Mouse (Mus musculus) kidney, postnatal 0 days (tissue): ENCODE results near the gene Alpl. TPM values are rescaled to one million over a fixed set of nuclear protein-coding genes. Genes with fewer than 3 reads are reported as not detected.

ENCODE experiments used
- ATAC-seq: fragments of 200-750 bp; cut with Nextera tagmentation; replicated peaks from 2 replicates; pipeline ENCODE4 v1.8.0; 2017; ENCODE audit warnings: low read depth, moderate number of reproducible peaks, moderate TSS enrichment, moderate library complexity; ENCODE audit not compliant: low FRiP score
- DNase-seq: peaks from one replicate; pipeline ENCODE4 v3.0.0-alpha.2; 2016; ENCODE audit warnings: low spot score
- H3K27ac ChIP-seq: fragments of 300-500 bp; sonication (generic); 2 replicates; pipeline ENCODE4 v1.5.1; 2014; ENCODE audit warnings: mild to moderate bottlenecking
- H3K27me3 ChIP-seq: fragments of 300-500 bp; sonication (generic); 2 replicates; pipeline ENCODE4 v1.6.1; 2014; ENCODE audit warnings: low read length, mixed read lengths; ENCODE audit not compliant: insufficient read depth
- H3K36me3 ChIP-seq: fragments of 300-500 bp; sonication (generic); 2 replicates; pipeline ENCODE4 v1.6.1; 2014; ENCODE audit warnings: low read length, mixed read lengths; ENCODE audit not compliant: insufficient read depth
- H3K4me1 ChIP-seq: fragments of 300-500 bp; sonication (generic); replicated peaks from 2 replicates; pipeline ENCODE4 v1.6.1; 2014; ENCODE audit warnings: antibody characterized with exemption, low read length, mixed read lengths; ENCODE audit not compliant: insufficient read depth
- H3K4me2 ChIP-seq: fragments of 300-500 bp; sonication (generic); 2 replicates; pipeline ENCODE4 v1.6.1; 2014; ENCODE audit warnings: mild to moderate bottlenecking, low read length, moderate library complexity, mixed read lengths
- H3K4me3 ChIP-seq: fragments of 300-500 bp; sonication (generic); replicated peaks from 2 replicates; pipeline ENCODE4 v1.5.1; 2014; ENCODE audit warnings: low read depth, low read length
- H3K9ac ChIP-seq: fragments of 300-500 bp; sonication (generic); 2 replicates; pipeline ENCODE4 v1.6.1; 2014; ENCODE audit warnings: low read depth, low read length
- H3K9me3 ChIP-seq: fragments of 300-500 bp; sonication (generic); replicated peaks from 2 replicates; pipeline ENCODE4 v1.6.1; 2016; ENCODE audit warnings: low read length, inconsistent platforms, mixed read lengths
- CTCF ChIP-seq: IDR thresholded peaks from 2 replicates; pipeline ENCODE4 v1.5.1; 2016; ENCODE audit warnings: antibody characterized with exemption, low read depth, mild to moderate bottlenecking, moderate library complexity
- WGBS: fragments of 180-500 bp; shearing (Covaris S2); extraction: QIAGEN DNeasy Blood & Tissue Kit; methylation state at CpG from one replicate; pipeline ENCODE4 v1.1.7; 2014; 5-methylcytosine and 5-hydroxymethylcytosine counted together
- polyA plus RNA-seq: library from polyadenylated mRNA; unstranded; fragments of >200 nt; fragmentation: Nextera tagmentation; extraction: Ambion mirVana; gene quantifications from 2 replicates; pipeline ENCODE4 v1.2.1, GENCODE M21; 2015

Gene Alpl
- polyA plus RNA-seq, 1 experiment from 2014 or later = 34.3 TPM

GRCm38 (mm10) chr4:137835624-137836337 lies 39.6 kb upstream of the Alpl start:
- no peak overlapping the region for H3K27ac ChIP-seq
- no peaks in the 10 kb centered on the region for H3K36me3 ChIP-seq
- no peaks in the 10 kb centered on the region for H3K4me1 ChIP-seq
- no peaks in the 10 kb centered on the region for H3K9me3 ChIP-seq
- H3K4me2 ChIP-seq = peak overlapping the region; percentile 34
- peak; percentile 97 for TF ChIP-seq CTCF
- no peak overlapping the region for H3K9ac ChIP-seq
- ATAC-seq (peak; percentile 84), DNase-seq (peak; percentile 93)
- 12% methylated on average over 14 of the region's 14 CpGs for WGBS
- H3K27me3 ChIP-seq = no peaks in the 10 kb centered on the region
- H3K4me3 ChIP-seq = no peak overlapping the region

GRCm38 (mm10) chr4:137831598-137831997 lies 35.4 kb upstream of the Alpl start:
- H3K27ac ChIP-seq = no peak overlapping the region
- no peak overlapping the region for H3K4me3 ChIP-seq
- H3K27me3 ChIP-seq = no peaks in the 10 kb centered on the region; the same call in 1 of the 2 replicates

GRCm38 (mm10) chr4:137830380-137830779 lies 34.2 kb upstream of the Alpl start:
- Histone ChIP-seq H3K9me3 (no peaks in the 10 kb centered on the region), H3K4me2 (no peak overlapping the region), H3K9ac (no peak overlapping the region), H3K27ac (no peak overlapping the region), H3K4me3 (no peak overlapping the region), H3K4me1 (no peaks in the 10 kb centered on the region), H3K27me3 (no peaks in the 10 kb centered on the region; the same call in 1 of the 2 replicates), H3K36me3 (no peaks in the 10 kb centered on the region)
- no peak for DNase-seq
- no peak for TF ChIP-seq CTCF
- 18% methylated on average over 6 of the region's 6 CpGs for WGBS
- ATAC-seq = no peak

More at GRCm38 (mm10) chr4:137831598-137831997, 35.4 kb upstream of the Alpl start:
- no peaks in the 10 kb centered on the region for H3K36me3 ChIP-seq
- no peak for TF ChIP-seq CTCF
- H3K4me1 ChIP-seq = no peaks in the 10 kb centered on the region
- no peak overlapping the region for H3K9ac ChIP-seq
- no peak overlapping the region for H3K4me2 ChIP-seq
- WGBS = 68% methylated on average over 11 of the region's 11 CpGs
- ATAC-seq = no peak
- no peaks in the 10 kb centered on the region for H3K9me3 ChIP-seq
- DNase-seq = no peak

- Histone ChIP-seq H3K9ac (no peak overlapping the region), H3K4me2 (no peak overlapping the region), H3K27me3 (no peaks in the 10 kb centered on the region; the same call in 1 of the 2 replicates), H3K27ac (no peak overlapping the region), H3K9me3 (no peaks in the 10 kb centered on the region), H3K36me3 (no peaks in the 10 kb centered on the region), H3K4me1 (no peaks in the 10 kb centered on the region), H3K4me3 (no peak overlapping the region)
- 71% methylated on average over 2 of the region's 2 CpGs for WGBS
- no peak for ATAC-seq
- no peak for DNase-seq
- no peak for TF ChIP-seq CTCF
Observed at GRCm38 (mm10) chr4:137824881-137825280, 28.7 kb upstream of the Alpl start.

GRCm38 (mm10) chr4:137823542-137823941 lies 27.4 kb upstream of the Alpl start:
- ATAC-seq = no peak
- no peaks in the 10 kb centered on the region for H3K9me3 ChIP-seq

GRCm38 (mm10) chr4:137822537-137822936 lies 26.4 kb upstream of the Alpl start:
- DNase-seq (no peak), ATAC-seq (no peak)
- no peak overlapping the region for H3K9ac ChIP-seq
- no peaks in the 10 kb centered on the region for H3K9me3 ChIP-seq
- no peak overlapping the region for H3K4me3 ChIP-seq
- H3K4me2 ChIP-seq = no peak overlapping the region
- H3K27ac ChIP-seq = no peak overlapping the region
- H3K4me1 ChIP-seq = no peaks in the 10 kb centered on the region
- no peaks in the 10 kb centered on the region for H3K36me3 ChIP-seq
- no peaks in the 10 kb centered on the region for H3K27me3 ChIP-seq
- 87% methylated on average over 5 of the region's 5 CpGs for WGBS
- no peak for TF ChIP-seq CTCF

More at GRCm38 (mm10) chr4:137823542-137823941, 27.4 kb upstream of the Alpl start:
- H3K4me1 ChIP-seq = no peaks in the 10 kb centered on the region
- H3K4me2 ChIP-seq = no peak overlapping the region
- TF ChIP-seq CTCF = no peak
- WGBS = 81% methylated on average over 3 of the region's 3 CpGs
- H3K4me3 ChIP-seq = no peak overlapping the region
- no peaks in the 10 kb centered on the region for H3K36me3 ChIP-seq
- H3K27ac ChIP-seq = no peak overlapping the region
- H3K9ac ChIP-seq = no peak overlapping the region
- no peaks in the 10 kb centered on the region for H3K27me3 ChIP-seq
- no peak for DNase-seq
